Mouse (Mus musculus) forebrain, postnatal 0 days (tissue): Measurements from ENCODE around the gene Hspe1. TPM values are rescaled to one million over a fixed set of nuclear protein-coding genes. Genes with fewer than 3 reads are reported as not detected.
"Not testable (repeated sequence)": the region's sequence is repeated elsewhere in the genome, so short reads cannot be mapped to it uniquely, and the experiment has no call there.

Source experiments
- ATAC-seq: fragments of 200-750 bp; cut with Nextera tagmentation; 2 replicates; pipeline ENCODE4 v1.8.0; 2017; ENCODE audit warnings: mild to moderate bottlenecking, moderate library complexity
- DNase-seq: peaks from one replicate; pipeline ENCODE4 v3.0.0-alpha.2; 2015
- H3K27ac ChIP-seq: fragments of 300-500 bp; sonication (generic); 2 replicates; pipeline ENCODE4 v1.5.1; 2014; ENCODE audit warnings: low read depth, mild to moderate bottlenecking, antibody characterized with exemption, low read length, moderate library complexity, mixed read lengths
- H3K27me3 ChIP-seq: fragments of 300-500 bp; sonication (generic); 2 replicates; pipeline ENCODE4 v1.6.1; 2014; ENCODE audit warnings: mild to moderate bottlenecking, low read length, mixed read lengths; ENCODE audit not compliant: insufficient read depth
- H3K36me3 ChIP-seq: fragments of 300-500 bp; sonication (generic); 2 replicates; pipeline ENCODE4 v1.6.1; 2014; ENCODE audit warnings: mild to moderate bottlenecking, moderate library complexity; ENCODE audit not compliant: insufficient read depth
- H3K4me1 ChIP-seq: fragments of 300-500 bp; sonication (generic); 2 replicates; pipeline ENCODE4 v1.6.1; 2014; ENCODE audit warnings: antibody characterized with exemption; ENCODE audit not compliant: insufficient read depth
- H3K4me2 ChIP-seq: fragments of 300-500 bp; sonication (generic); 2 replicates; pipeline ENCODE4 v1.6.1; 2014; ENCODE audit warnings: low read depth, mild to moderate bottlenecking, moderate library complexity
- H3K4me3 ChIP-seq: fragments of 300-500 bp; sonication (generic); 2 replicates; pipeline ENCODE4 v1.5.1; 2014; ENCODE audit warnings: low read depth, low read length, mixed read lengths
- H3K9ac ChIP-seq: fragments of 300-500 bp; sonication (generic); 2 replicates; pipeline ENCODE4 v1.6.1; 2014; ENCODE audit warnings: mild to moderate bottlenecking
- H3K9me3 ChIP-seq: fragments of 300-500 bp; sonication (generic); 2 replicates; pipeline ENCODE4 v1.6.1; 2016; ENCODE audit warnings: low read length
- CTCF ChIP-seq: sonication (generic); IDR thresholded peaks from 2 replicates; pipeline ENCODE4 v1.5.1; 2016; ENCODE audit warnings: antibody characterized with exemption, control low read depth, low read depth
- WGBS: fragments of 180-500 bp; shearing (Covaris S2); extraction: QIAGEN DNeasy Blood & Tissue Kit; methylation state at CpG from one replicate; pipeline ENCODE4 v1.1.7; 2014; 5-methylcytosine and 5-hydroxymethylcytosine counted together
- polyA plus RNA-seq: library from polyadenylated mRNA; unstranded; fragments of >200 nt; fragmentation: Nextera tagmentation; extraction: Ambion mirVana; gene quantifications from 2 replicates; pipeline ENCODE4 v1.2.1, GENCODE M21; 2015
- total RNA-seq: library from RNA; depleted of rRNA; stranded (reverse); fragments of >200 nt; gene quantifications from 2 replicates; pipeline ENCODE4 v1.2.3, GENCODE M21; 2014

Hspe1 gene
- total and polyA plus RNA-seq, 2 experiments from 2014 or later, result 124 to 257 TPM

GRCm38 (mm10) chr1:55052355-55052953 lies 35.5 kb upstream of the Hspe1 start, which contains the start of gene Coq10b:
Coq10b (plus strand) TSS chr1:55052770.
- DNase-seq (peak; percentile 99), ATAC-seq (peak; percentile 100)
- Histone ChIP-seq H3K9ac (peak within 1 kb of the TSS; percentile 71), H3K4me3 (peak within 1 kb of the TSS; percentile 93), H3K36me3 (no peaks in the 10 kb centered on the region), H3K4me2 (peak within 1 kb of the TSS; percentile 77), H3K27me3 (no peaks in the 10 kb centered on the region), H3K9me3 (no peaks in the 10 kb centered on the region), H3K27ac (peak within 1 kb of the TSS; percentile 64), H3K4me1 (peaks cover 7% of the 10 kb centered on the region; the same call in 1 of the 2 replicates)
- under 1% methylated on average over 46 of the region's 46 CpGs for WGBS
- TF ChIP-seq CTCF, result peak; percentile 45; the same call in 1 of the 2 replicates

- no peaks in the 10 kb centered on the region for H3K36me3 ChIP-seq
- no peak for DNase-seq
- peak overlapping the region; percentile 71 for H3K9ac ChIP-seq
- peak; percentile 15 for ATAC-seq
- peak overlapping the region; percentile 64 for H3K27ac ChIP-seq
- TF ChIP-seq CTCF, result peak; percentile 14
- WGBS, result under 1% methylated on average over 41 of the region's 42 CpGs
- H3K9me3 ChIP-seq, result no peaks in the 10 kb centered on the region
- peak overlapping the region; percentile 77 for H3K4me2 ChIP-seq
- H3K4me1 ChIP-seq, result peaks cover 7% of the 10 kb centered on the region; the same call in 1 of the 2 replicates
- H3K27me3 ChIP-seq, result no peaks in the 10 kb centered on the region
- peak overlapping the region; percentile 93 for H3K4me3 ChIP-seq
Measured at GRCm38 (mm10) chr1:55053005-55053404, 34.9 kb upstream of the Hspe1 start.

- H3K27me3 ChIP-seq, result no peaks in the 10 kb centered on the region
- no peak overlapping the region for H3K27ac ChIP-seq
- no peaks in the 10 kb centered on the region for H3K36me3 ChIP-seq
- no peaks in the 10 kb centered on the region for H3K9me3 ChIP-seq
- no peak for TF ChIP-seq CTCF
- 81% methylated on average over 4 of the region's 4 CpGs for WGBS
- no peak for DNase-seq
- H3K9ac ChIP-seq, result no peak overlapping the region
- peak overlapping the region; percentile 93 for H3K4me3 ChIP-seq
- ATAC-seq, result no peak
- H3K4me1 ChIP-seq, result peaks cover 7% of the 10 kb centered on the region; the same call in 1 of the 2 replicates
- H3K4me2 ChIP-seq, result peak overlapping the region; percentile 77
Measured at GRCm38 (mm10) chr1:55053596-55053995, 34.3 kb upstream of the Hspe1 start.

GRCm38 (mm10) chr1:55055322-55056115 lies 32.4 kb upstream of the Hspe1 start:
- H3K4me1 ChIP-seq, result peaks cover 7% of the 10 kb centered on the region; the same call in 1 of the 2 replicates
- DNase-seq (no peak), ATAC-seq (no peak)
- 90% methylated on average over 5 of the region's 5 CpGs for WGBS
- H3K27ac ChIP-seq, result no peak overlapping the region
- no peak overlapping the region for H3K4me2 ChIP-seq
- no peak overlapping the region for H3K4me3 ChIP-seq
- no peak overlapping the region for H3K9ac ChIP-seq
- no peaks in the 10 kb centered on the region for H3K9me3 ChIP-seq
- H3K27me3 ChIP-seq, result no peaks in the 10 kb centered on the region
- H3K36me3 ChIP-seq, result no peaks in the 10 kb centered on the region
- TF ChIP-seq CTCF, result no peak

- not testable (repeated sequence) for H3K9me3 ChIP-seq, H3K27ac ChIP-seq, H3K4me1 ChIP-seq, H3K36me3 ChIP-seq, H3K27me3 ChIP-seq, DNase-seq, H3K4me2 ChIP-seq, H3K4me3 ChIP-seq, ATAC-seq, H3K9ac ChIP-seq
- 94% methylated on average over 2 of the region's 3 CpGs for WGBS
Measured at GRCm38 (mm10) chr1:55058383-55058782, 29.5 kb upstream of the Hspe1 start.

- no peak overlapping the region for H3K9ac ChIP-seq
- TF ChIP-seq CTCF, result no peak
- no peak for ATAC-seq
- no peak overlapping the region for H3K4me2 ChIP-seq
- no peaks in the 10 kb centered on the region for H3K4me1 ChIP-seq
- H3K4me3 ChIP-seq, result no peak overlapping the region
- H3K36me3 ChIP-seq, result peaks cover 15% of the 10 kb centered on the region
- no peak for DNase-seq
- no peak overlapping the region for H3K27ac ChIP-seq
- H3K9me3 ChIP-seq, result no peaks in the 10 kb centered on the region
- WGBS, result 94% methylated on average over 5 of the region's 5 CpGs
- H3K27me3 ChIP-seq, result no peaks in the 10 kb centered on the region
Measured at GRCm38 (mm10) chr1:55061099-55061498, 26.8 kb upstream of the Hspe1 start.

GRCm38 (mm10) chr1:55061772-55062171 lies 26.2 kb upstream of the Hspe1 start:
- Histone ChIP-seq H3K4me1 (no peaks in the 10 kb centered on the region), H3K27ac (no peak overlapping the region), H3K36me3 (peaks cover 21% of the 10 kb centered on the region), H3K4me2 (no peak overlapping the region), H3K9me3 (no peaks in the 10 kb centered on the region), H3K27me3 (no peaks in the 10 kb centered on the region), H3K9ac (no peak overlapping the region), H3K4me3 (no peak overlapping the region)
- 91% methylated on average over 4 of the region's 4 CpGs for WGBS
- TF ChIP-seq CTCF, result no peak
- DNase-seq (no peak), ATAC-seq (no peak)

GRCm38 (mm10) chr1:55072328-55072727 lies 15.6 kb upstream of the Hspe1 start:
- not testable (repeated sequence) for ATAC-seq, DNase-seq, H3K4me1 ChIP-seq, H3K4me2 ChIP-seq, H3K27me3 ChIP-seq, H3K4me3 ChIP-seq, H3K9ac ChIP-seq, H3K9me3 ChIP-seq, H3K27ac ChIP-seq
- peaks cover 35% of the 10 kb centered on the region for H3K36me3 ChIP-seq
